In the genomic region with DNA sequence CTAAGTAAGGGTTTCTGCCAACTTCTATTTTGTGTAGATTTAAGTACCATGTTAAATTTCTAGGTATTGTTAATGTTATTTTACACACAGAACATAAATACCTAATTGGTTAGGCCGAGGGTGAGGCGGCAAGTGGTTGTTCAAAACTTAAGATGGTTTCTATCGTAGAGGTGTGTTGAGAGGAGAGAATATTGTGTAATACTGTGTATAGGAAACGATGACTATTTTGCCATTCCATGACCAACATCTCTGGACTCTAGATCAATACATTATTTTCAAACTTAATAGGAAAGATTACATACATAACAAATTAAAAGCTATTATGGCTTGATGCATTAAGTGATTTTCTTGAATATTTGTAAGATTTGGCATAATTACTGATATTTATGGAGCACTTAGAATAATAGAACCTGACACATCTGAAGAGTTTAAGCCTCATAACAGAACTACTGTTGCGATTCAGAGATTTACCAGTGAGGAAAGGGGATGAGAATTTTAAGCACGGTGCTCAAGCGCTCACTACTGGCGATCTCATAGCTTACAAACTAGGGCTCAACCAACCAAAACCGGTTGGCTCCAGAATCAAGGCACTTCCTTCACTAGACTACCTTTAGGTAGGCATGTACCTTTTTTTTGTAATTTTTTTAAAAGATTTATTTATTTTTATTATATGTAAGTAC, we compare ENCODE assay signal across 8 mouse cellular contexts. TPM values are rescaled to one million over a fixed set of nuclear protein-coding genes. Genes with fewer than 3 reads are reported as not detected.
A peak's percentile ranks its signal among the peaks of the same experiment; 100 is the strongest.
DNase-seq lines count a peak whose midpoint lies in the region; ATAC-seq and TF ChIP-seq lines count a peak whose summit lies in the region.

No protein-coding gene starts in this region.

- peak overlapping the region; percentile 71 for H3K4me3 ChIP-seq in heart, embryonic 16.5 days (ENCODE audit: low read length)
- H3K4me3 ChIP-seq in hindbrain, embryonic 15.5 days: peak overlapping the region; percentile 67
- peak overlapping the region; percentile 74 for H3K4me3 ChIP-seq in midbrain, embryonic 10.5 days

- H3K4me2 ChIP-seq in heart, embryonic 16.5 days (ENCODE audit: low read depth, low read length): peak overlapping the region; percentile 59
- peak overlapping the region; percentile 59 for H3K4me2 ChIP-seq in hindbrain, embryonic 15.5 days

- WGBS in heart, embryonic 16.5 days: 21% methylated on average over 9 of the region's 9 CpGs
- WGBS in hindbrain, embryonic 15.5 days: 49% methylated on average over 9 of the region's 9 CpGs
- WGBS in midbrain, embryonic 10.5 days: 62% methylated on average over 9 of the region's 9 CpGs

- DNase-seq in heart, adult 8-10 months (ENCODE audit: low spot score): no peak
- DNase-seq in Patski (ENCODE audit: low read depth, low spot score): peak; percentile 15
- no peak for DNase-seq in midbrain, embryonic 10.5 days (ENCODE audit: low spot score)
- no peak for DNase-seq in right cerebral cortex, postnatal 25 days
- DNase-seq in left cerebral cortex, postnatal 36 days (ENCODE audit: low spot score in 2 of 2): no peak
- no peak for DNase-seq in adrenal gland, postnatal 14 days

- intact Hi-C loops in left cerebral cortex, postnatal 36 days (cut with DNase I): loop anchor here (5.0 to 10.0 kb wide), 2 partner anchors 40 to 237 kb away; no protein-coding TSS in a partner anchor

- TF ChIP-seq CTCF in Patski (IDR thresholded peaks at IDR 0.05): no peak

- H3K4me1 ChIP-seq in heart, embryonic 16.5 days (ENCODE audit: control insufficient read depth, insufficient read depth, low read length): peaks cover 5% of the 10 kb centered on the region
- H3K4me1 ChIP-seq in hindbrain, embryonic 15.5 days (replicated peaks): peaks cover 8% of the 10 kb centered on the region; the same call in 1 of the 2 replicates
- peaks cover 13% of the 10 kb centered on the region for H3K4me1 ChIP-seq in midbrain, embryonic 10.5 days

- CTCF ChIA-PET in Patski (lab: Charles Lee): interaction anchor here (1.1 kb wide), 1 partner anchor 10 kb away, joined by 3 read pairs; no protein-coding TSS in a partner anchor

- H3K36me3 ChIP-seq in heart, embryonic 16.5 days (ENCODE audit: control insufficient read depth, insufficient read depth): peaks cover 3% of the 10 kb centered on the region; the same call in 1 of the 2 replicates
- H3K36me3 ChIP-seq in hindbrain, embryonic 15.5 days: no peaks in the 10 kb centered on the region
- peaks cover 32% of the 10 kb centered on the region for H3K36me3 ChIP-seq in midbrain, embryonic 10.5 days

- POLR2A ChIA-PET in Patski (lab: Charles Lee): no interaction called here

- peak overlapping the region; percentile 88 for H3K9ac ChIP-seq in heart, embryonic 16.5 days (ENCODE audit: low read length)
- peak overlapping the region; percentile 62 for H3K9ac ChIP-seq in hindbrain, embryonic 15.5 days

- H3K27me3 ChIP-seq in heart, embryonic 16.5 days (ENCODE audit: control insufficient read depth, insufficient read depth, low read length): no peaks in the 10 kb centered on the region
- H3K27me3 ChIP-seq in Patski: no peaks in the 10 kb centered on the region
- no peaks in the 10 kb centered on the region for H3K27me3 ChIP-seq in hindbrain, embryonic 15.5 days
- H3K27me3 ChIP-seq in midbrain, embryonic 10.5 days (ENCODE audit: low read depth, poor library complexity, severe bottlenecking): peaks cover 14% of the 10 kb centered on the region; the same call in 1 of the 2 replicates

- no peak for ATAC-seq in heart, embryonic 16.5 days (replicated peaks; ENCODE audit: extremely low read depth, insufficient read depth, low FRiP score)
- ATAC-seq in Patski: no peak
- no peak for ATAC-seq in hindbrain, embryonic 15.5 days (ENCODE audit: low FRiP score, low read depth)

- in situ Hi-C loops in Patski (cut with MboI; ENCODE audit: low pct_unique_long_range_greater_than_20kb): loop anchor here (5.0 kb wide), 1 partner anchor 40 kb away; no protein-coding TSS in a partner anchor

- no peaks in the 10 kb centered on the region for H3K9me3 ChIP-seq in heart, embryonic 16.5 days (replicated peaks; ENCODE audit: control insufficient read depth, low read length)
- no peaks in the 10 kb centered on the region for H3K9me3 ChIP-seq in hindbrain, embryonic 15.5 days
- H3K9me3 ChIP-seq in midbrain, embryonic 10.5 days (replicated peaks): peaks cover 8% of the 10 kb centered on the region

- H3K27ac ChIP-seq in heart, embryonic 16.5 days (ENCODE audit: low read length): peak overlapping the region; percentile 94; the same call in 1 of the 2 replicates
- H3K27ac ChIP-seq in hindbrain, embryonic 15.5 days (replicated peaks): no peak overlapping the region
- no peak overlapping the region for H3K27ac ChIP-seq in midbrain, embryonic 10.5 days (replicated peaks)

RNA-seq across cellular contexts. Expression of a gene that starts 1.7 kb away (rescaled TPM):
- polyA plus RNA-seq in heart, embryonic 16.5 days (2015; fragmentation: Nextera tagmentation; extraction: Ambion mirVana): 447 and 497 TPM in 2 replicates
- 100 to 1,000 TPM; 150 to 163 (median 160) TPM for total RNA-seq in heart, adult 8-10 months (2022)
- 307 TPM for polyA plus RNA-seq in Patski (2021)
- 229 and 233 TPM in 2 replicates for polyA plus RNA-seq in hindbrain, embryonic 15.5 days (2015; fragmentation: Nextera tagmentation; extraction: Ambion mirVana)
- polyA plus RNA-seq in midbrain, embryonic 10.5 days (2016; fragmentation: Nextera tagmentation; extraction: Ambion mirVana): 384 and 412 TPM in 2 replicates
- 100 to 1,000 TPM; 130 to 140 TPM for total RNA-seq in left cerebral cortex, postnatal 36 days (2021)
- total RNA-seq in adrenal gland, postnatal 14 days (2021): 168 and 178 TPM in 2 replicates
